Mouse (Mus musculus): Measurements from ENCODE around the gene Padi4. TPM values are rescaled to one million over a fixed set of nuclear protein-coding genes. Genes with fewer than 3 reads are reported as not detected.

Padi4 gene
- polyA plus RNA-seq, 1 experiment from 2014 or later = 2.4 TPM

GRCm38 (mm10) chr4:140793795-140794194 is 19.8 kb upstream of the Padi4 start:
- H3K27me3 ChIP-seq (ENCODE audit: control insufficient read depth, insufficient read depth, low read length) = no peaks in the 10 kb centered on the region
- H3K9me3 ChIP-seq (replicated peaks; ENCODE audit: control insufficient read depth, low read length) = no peaks in the 10 kb centered on the region
- H3K4me2 ChIP-seq = no peak overlapping the region
- no peak overlapping the region for H3K27ac ChIP-seq (ENCODE audit: low read depth, low read length)
- no peaks in the 10 kb centered on the region for H3K36me3 ChIP-seq (ENCODE audit: control insufficient read depth, insufficient read depth, low read length)
- no peak overlapping the region for H3K4me3 ChIP-seq (ENCODE audit: low read depth, low read length)
- H3K9ac ChIP-seq (ENCODE audit: low read depth, low read length) = no peak overlapping the region
- H3K4me1 ChIP-seq (ENCODE audit: control insufficient read depth, insufficient read depth, low read length) = peaks cover 6% of the 10 kb centered on the region; the same call in 1 of the 2 replicates
- 64% methylated on average over 9 of the region's 9 CpGs for WGBS (ENCODE audit: insufficient replicate concordance)
- ATAC-seq (replicated peaks; ENCODE audit: insufficient number of reproducible peaks, low FRiP score, low TSS enrichment) = no peak

- WGBS (ENCODE audit: insufficient replicate concordance) = 76% methylated on average over 7 of the region's 7 CpGs
- Histone ChIP-seq H3K9me3 (replicated peaks; ENCODE audit: control insufficient read depth, low read length) (no peaks in the 10 kb centered on the region), H3K27me3 (ENCODE audit: control insufficient read depth, insufficient read depth, low read length) (no peaks in the 10 kb centered on the region)
Measured at GRCm38 (mm10) chr4:140792584-140792983, 18.5 kb upstream of the Padi4 start.

GRCm38 (mm10) chr4:140791071-140791470 is 17.0 kb upstream of the Padi4 start:
- ATAC-seq (replicated peaks; ENCODE audit: insufficient number of reproducible peaks, low FRiP score, low TSS enrichment) = no peak
- Histone ChIP-seq H3K27me3 (ENCODE audit: control insufficient read depth, insufficient read depth, low read length) (no peaks in the 10 kb centered on the region), H3K27ac (ENCODE audit: low read depth, low read length) (no peak overlapping the region), H3K36me3 (ENCODE audit: control insufficient read depth, insufficient read depth, low read length) (no peaks in the 10 kb centered on the region), H3K4me2 (no peak overlapping the region), H3K4me3 (ENCODE audit: low read depth, low read length) (no peak overlapping the region), H3K9ac (ENCODE audit: low read depth, low read length) (no peak overlapping the region), H3K4me1 (ENCODE audit: control insufficient read depth, insufficient read depth, low read length) (peaks cover 6% of the 10 kb centered on the region; the same call in 1 of the 2 replicates), H3K9me3 (replicated peaks; ENCODE audit: control insufficient read depth, low read length) (no peaks in the 10 kb centered on the region)
- WGBS (ENCODE audit: insufficient replicate concordance) = 76% methylated on average over 16 of the region's 16 CpGs

More at GRCm38 (mm10) chr4:140792584-140792983, 18.5 kb upstream of the Padi4 start:
- H3K27ac ChIP-seq (ENCODE audit: low read depth, low read length) = no peak overlapping the region
- no peaks in the 10 kb centered on the region for H3K36me3 ChIP-seq (ENCODE audit: control insufficient read depth, insufficient read depth, low read length)
- peaks cover 6% of the 10 kb centered on the region; the same call in 1 of the 2 replicates for H3K4me1 ChIP-seq (ENCODE audit: control insufficient read depth, insufficient read depth, low read length)
- H3K9ac ChIP-seq (ENCODE audit: low read depth, low read length) = no peak overlapping the region
- H3K4me2 ChIP-seq = no peak overlapping the region
- ATAC-seq (replicated peaks; ENCODE audit: insufficient number of reproducible peaks, low FRiP score, low TSS enrichment) = no peak
- no peak overlapping the region for H3K4me3 ChIP-seq (ENCODE audit: low read depth, low read length)

GRCm38 (mm10) chr4:140789983-140790382 is 15.9 kb upstream of the Padi4 start:
- Histone ChIP-seq H3K27me3 (ENCODE audit: control insufficient read depth, insufficient read depth, low read length) (no peaks in the 10 kb centered on the region), H3K4me1 (ENCODE audit: control insufficient read depth, insufficient read depth, low read length) (peaks cover 6% of the 10 kb centered on the region; the same call in 1 of the 2 replicates), H3K9ac (ENCODE audit: low read depth, low read length) (no peak overlapping the region), H3K9me3 (replicated peaks; ENCODE audit: control insufficient read depth, low read length) (no peaks in the 10 kb centered on the region), H3K4me2 (no peak overlapping the region), H3K27ac (ENCODE audit: low read depth, low read length) (no peak overlapping the region), H3K4me3 (ENCODE audit: low read depth, low read length) (no peak overlapping the region), H3K36me3 (ENCODE audit: control insufficient read depth, insufficient read depth, low read length) (no peaks in the 10 kb centered on the region)
- 86% methylated on average over 4 of the region's 4 CpGs for WGBS (ENCODE audit: insufficient replicate concordance)
- no peak for ATAC-seq (replicated peaks; ENCODE audit: insufficient number of reproducible peaks, low FRiP score, low TSS enrichment)

GRCm38 (mm10) chr4:140788983-140789382 is 14.9 kb upstream of the Padi4 start:
- Histone ChIP-seq H3K36me3 (ENCODE audit: control insufficient read depth, insufficient read depth, low read length) (no peaks in the 10 kb centered on the region), H3K4me1 (ENCODE audit: control insufficient read depth, insufficient read depth, low read length) (peaks cover 6% of the 10 kb centered on the region; the same call in 1 of the 2 replicates), H3K4me3 (ENCODE audit: low read depth, low read length) (no peak overlapping the region), H3K9ac (ENCODE audit: low read depth, low read length) (no peak overlapping the region), H3K27me3 (ENCODE audit: control insufficient read depth, insufficient read depth, low read length) (no peaks in the 10 kb centered on the region), H3K9me3 (replicated peaks; ENCODE audit: control insufficient read depth, low read length) (no peaks in the 10 kb centered on the region), H3K4me2 (no peak overlapping the region), H3K27ac (ENCODE audit: low read depth, low read length) (no peak overlapping the region)
- ATAC-seq (replicated peaks; ENCODE audit: insufficient number of reproducible peaks, low FRiP score, low TSS enrichment) = no peak
- WGBS (ENCODE audit: insufficient replicate concordance) = 47% methylated on average over 6 of the region's 6 CpGs

- no peak overlapping the region for H3K4me2 ChIP-seq
- H3K9ac ChIP-seq (ENCODE audit: low read depth, low read length) = no peak overlapping the region
- no peak overlapping the region for H3K4me3 ChIP-seq (ENCODE audit: low read depth, low read length)
- no peaks in the 10 kb centered on the region for H3K9me3 ChIP-seq (replicated peaks; ENCODE audit: control insufficient read depth, low read length)
- no peaks in the 10 kb centered on the region for H3K36me3 ChIP-seq (ENCODE audit: control insufficient read depth, insufficient read depth, low read length)
- H3K27ac ChIP-seq (ENCODE audit: low read depth, low read length) = no peak overlapping the region
- WGBS (ENCODE audit: insufficient replicate concordance) = 74% methylated on average over 6 of the region's 6 CpGs
- ATAC-seq (replicated peaks; ENCODE audit: insufficient number of reproducible peaks, low FRiP score, low TSS enrichment) = no peak
- H3K4me1 ChIP-seq (ENCODE audit: control insufficient read depth, insufficient read depth, low read length) = peaks cover 6% of the 10 kb centered on the region; the same call in 1 of the 2 replicates
- no peaks in the 10 kb centered on the region for H3K27me3 ChIP-seq (ENCODE audit: control insufficient read depth, insufficient read depth, low read length)
Measured at GRCm38 (mm10) chr4:140788264-140788663, 14.2 kb upstream of the Padi4 start.

GRCm38 (mm10) chr4:140787414-140787813 is 13.4 kb upstream of the Padi4 start:
- H3K27me3 ChIP-seq (ENCODE audit: control insufficient read depth, insufficient read depth, low read length) = no peaks in the 10 kb centered on the region
- H3K4me3 ChIP-seq (ENCODE audit: low read depth, low read length) = no peak overlapping the region
- no peak overlapping the region for H3K9ac ChIP-seq (ENCODE audit: low read depth, low read length)
- 63% methylated on average over 4 of the region's 4 CpGs for WGBS (ENCODE audit: insufficient replicate concordance)
- no peak for ATAC-seq (replicated peaks; ENCODE audit: insufficient number of reproducible peaks, low FRiP score, low TSS enrichment)
- no peaks in the 10 kb centered on the region for H3K9me3 ChIP-seq (replicated peaks; ENCODE audit: control insufficient read depth, low read length)
- no peak overlapping the region for H3K27ac ChIP-seq (ENCODE audit: low read depth, low read length)
- no peak overlapping the region for H3K4me2 ChIP-seq
- H3K4me1 ChIP-seq (ENCODE audit: control insufficient read depth, insufficient read depth, low read length) = peaks cover 6% of the 10 kb centered on the region; the same call in 1 of the 2 replicates
- no peaks in the 10 kb centered on the region for H3K36me3 ChIP-seq (ENCODE audit: control insufficient read depth, insufficient read depth, low read length)

- no peak overlapping the region for H3K4me3 ChIP-seq (ENCODE audit: low read depth, low read length)
- no peaks in the 10 kb centered on the region for H3K27me3 ChIP-seq (ENCODE audit: control insufficient read depth, insufficient read depth, low read length)
- H3K27ac ChIP-seq (ENCODE audit: low read depth, low read length) = no peak overlapping the region
- WGBS (ENCODE audit: insufficient replicate concordance) = 82% methylated on average over 5 of the region's 5 CpGs
- H3K9ac ChIP-seq (ENCODE audit: low read depth, low read length) = no peak overlapping the region
- H3K9me3 ChIP-seq (replicated peaks; ENCODE audit: control insufficient read depth, low read length) = no peaks in the 10 kb centered on the region
- H3K4me2 ChIP-seq = no peak overlapping the region
- peaks cover 6% of the 10 kb centered on the region; the same call in 1 of the 2 replicates for H3K4me1 ChIP-seq (ENCODE audit: control insufficient read depth, insufficient read depth, low read length)
- no peak for ATAC-seq (replicated peaks; ENCODE audit: insufficient number of reproducible peaks, low FRiP score, low TSS enrichment)
- H3K36me3 ChIP-seq (ENCODE audit: control insufficient read depth, insufficient read depth, low read length) = no peaks in the 10 kb centered on the region
Measured at GRCm38 (mm10) chr4:140785217-140785616, 11.2 kb upstream of the Padi4 start.

GRCm38 (mm10) chr4:140784292-140784945 is 10.4 kb upstream of the Padi4 start:
- no peak overlapping the region for H3K9ac ChIP-seq (ENCODE audit: low read depth, low read length)
- no peaks in the 10 kb centered on the region; the same call in 1 of the 2 replicates for H3K4me1 ChIP-seq (ENCODE audit: control insufficient read depth, insufficient read depth, low read length)
- H3K4me3 ChIP-seq (ENCODE audit: low read depth, low read length) = no peak overlapping the region
- H3K27me3 ChIP-seq (ENCODE audit: control insufficient read depth, insufficient read depth, low read length) = no peaks in the 10 kb centered on the region
- no peak overlapping the region for H3K4me2 ChIP-seq
- no peaks in the 10 kb centered on the region for H3K36me3 ChIP-seq (ENCODE audit: control insufficient read depth, insufficient read depth, low read length)
- no peaks in the 10 kb centered on the region for H3K9me3 ChIP-seq (replicated peaks; ENCODE audit: control insufficient read depth, low read length)
- ATAC-seq (replicated peaks; ENCODE audit: insufficient number of reproducible peaks, low FRiP score, low TSS enrichment) = no peak
- no peak overlapping the region for H3K27ac ChIP-seq (ENCODE audit: low read depth, low read length)
- WGBS (ENCODE audit: insufficient replicate concordance) = 95% methylated on average over 9 of the region's 9 CpGs
